Mouse (Mus musculus): ENCODE data around the gene Col9a1.

DNA sequence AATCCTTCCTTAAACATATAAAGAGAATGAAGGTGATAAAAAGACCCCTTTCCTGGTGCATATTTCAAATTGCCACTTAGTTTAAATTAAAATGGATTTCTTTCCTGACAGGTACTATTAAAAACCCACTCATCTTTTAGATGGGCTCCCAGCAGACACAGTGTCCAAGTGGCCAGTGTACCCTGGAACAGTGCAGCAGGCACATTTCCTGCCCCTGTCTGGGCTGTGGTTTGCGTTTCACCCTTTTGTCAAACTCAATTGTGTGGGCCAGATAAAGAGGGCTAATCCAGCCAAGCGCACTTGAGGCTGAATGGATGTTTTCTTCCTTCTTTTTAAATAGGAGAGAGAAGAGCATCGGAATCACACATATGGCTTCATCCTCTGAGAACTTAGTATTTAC is 89.6 kb downstream of the Col9a1 start:
- TF ChIP-seq POLR2A (IDR thresholded peaks at IDR 0.05; ENCODE audit: low read depth, low read length), result no peak
- TF ChIP-seq CTCF (IDR thresholded peaks at IDR 0.05; ENCODE audit: extremely low read depth, insufficient read depth, insufficient read length, insufficient replicate concordance), result no peak

Data from spleen, adult 2 months (tissue).